Mouse (Mus musculus): ENCODE measurements around the gene Hnrnpm.
A peak's percentile ranks its signal among the peaks of the same experiment; 100 is the strongest.

DNA sequence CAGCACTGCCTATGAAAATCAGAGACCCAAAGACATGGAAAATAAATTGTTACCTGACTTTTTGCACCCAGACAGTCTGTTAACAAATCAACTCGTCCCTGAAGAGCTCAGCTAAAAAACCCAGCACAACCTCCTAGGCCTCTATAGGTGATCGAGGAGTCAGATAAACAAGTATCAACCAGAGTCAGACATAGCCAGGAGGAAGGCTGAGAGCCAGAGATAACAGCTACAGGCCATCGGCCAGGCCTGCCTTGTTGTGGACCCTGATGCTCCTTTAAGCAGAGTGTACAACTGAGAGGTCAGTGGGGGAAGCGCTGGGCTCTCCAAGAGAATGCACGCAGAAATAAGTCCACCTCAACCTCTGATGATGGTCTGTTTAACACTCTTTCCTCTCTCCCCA is 26.6 kb upstream of the Hnrnpm start:
- TF ChIP-seq CTCF (IDR thresholded peaks at IDR 0.05; ENCODE audit: control insufficient read depth, insufficient read depth, low read length) (no peak), POLR2A (IDR thresholded peaks at IDR 0.05; ENCODE audit: borderline replicate concordance, control insufficient read depth, low read depth, low read length) (peak; percentile 15; the same call in 1 of the 2 replicates)

All from bone marrow, adult 2 months (tissue).